Mouse (Mus musculus): ENCODE measurements around the gene Zbtb12. TPM values are rescaled to one million over a fixed set of nuclear protein-coding genes. Genes with fewer than 3 reads are reported as not detected.
A peak's percentile ranks its signal among the peaks of the same experiment; 100 is the strongest.

The Zbtb12 gene
- total RNA-seq, 4 experiments from 2014 or later = 8.3 to 10.2 (median 9.3) TPM

DNA sequence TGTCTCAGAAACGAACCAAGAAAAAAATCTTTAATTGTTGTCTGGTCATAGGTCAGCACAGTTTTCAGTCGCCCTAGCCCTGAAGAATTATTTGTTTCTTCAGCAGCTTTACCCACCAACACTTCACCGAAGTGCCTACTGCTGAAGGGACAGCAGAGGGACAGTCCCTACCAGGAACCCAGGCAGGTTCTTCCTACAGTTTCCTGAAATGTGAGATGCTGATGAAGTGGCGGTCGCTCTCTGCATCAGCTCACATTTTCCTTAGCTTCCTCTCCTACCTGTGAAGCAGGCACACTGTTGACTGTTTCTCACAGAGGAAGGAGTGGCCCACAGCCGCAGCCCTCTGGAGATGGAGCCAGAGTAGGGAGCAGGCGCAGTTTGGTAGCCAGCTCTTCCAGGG is 13.3 kb upstream of the Zbtb12 start:
- no peak for DNase-seq (ENCODE audit: low spot score in 2 of 2)

DNA sequence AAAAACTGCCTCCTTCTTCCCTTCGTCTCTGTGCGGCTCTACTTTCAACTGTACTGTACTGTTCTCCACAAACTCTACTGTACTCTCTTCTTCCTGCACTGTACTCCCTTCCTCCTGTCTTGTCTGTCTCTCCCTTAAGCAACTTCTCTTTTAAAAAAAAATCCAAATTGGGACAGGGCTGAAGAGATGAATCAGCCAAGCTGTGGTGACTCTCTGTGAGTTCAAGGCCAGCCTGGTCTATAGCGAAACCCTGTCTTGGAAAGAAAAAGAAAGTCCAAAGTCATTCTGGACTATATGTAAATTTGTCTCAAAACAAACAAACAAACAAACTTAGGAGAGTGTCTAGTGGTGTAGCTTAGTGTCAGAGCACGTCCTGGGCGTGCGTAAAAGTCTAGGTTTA is 5.0 kb upstream of the Zbtb12 start:
- DNase-seq (ENCODE audit: low spot score in 2 of 2) = no peak

DNA sequence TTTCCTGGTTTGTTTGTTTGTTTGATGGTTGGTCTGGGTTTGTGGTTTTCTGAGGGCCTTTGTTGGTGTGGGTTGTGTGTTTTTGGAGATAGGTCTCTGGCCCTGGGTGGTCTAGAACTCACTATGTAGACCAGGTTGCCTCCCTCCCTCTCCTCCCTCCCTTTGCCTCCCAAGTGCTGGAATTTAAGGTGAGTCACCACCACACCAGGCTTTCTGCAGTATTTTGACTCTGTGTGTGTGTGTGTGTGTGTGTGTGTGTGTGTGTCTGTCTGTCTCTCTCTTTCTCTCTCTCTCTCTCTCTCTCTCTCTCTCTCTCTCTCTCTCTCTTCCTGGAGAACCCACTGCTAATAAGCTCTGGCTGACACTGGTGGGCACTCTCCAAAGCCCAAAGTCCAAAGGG is 1.9 kb downstream of the Zbtb12 start:
- DNase-seq (ENCODE audit: low spot score in 2 of 2) = no peak

DNA sequence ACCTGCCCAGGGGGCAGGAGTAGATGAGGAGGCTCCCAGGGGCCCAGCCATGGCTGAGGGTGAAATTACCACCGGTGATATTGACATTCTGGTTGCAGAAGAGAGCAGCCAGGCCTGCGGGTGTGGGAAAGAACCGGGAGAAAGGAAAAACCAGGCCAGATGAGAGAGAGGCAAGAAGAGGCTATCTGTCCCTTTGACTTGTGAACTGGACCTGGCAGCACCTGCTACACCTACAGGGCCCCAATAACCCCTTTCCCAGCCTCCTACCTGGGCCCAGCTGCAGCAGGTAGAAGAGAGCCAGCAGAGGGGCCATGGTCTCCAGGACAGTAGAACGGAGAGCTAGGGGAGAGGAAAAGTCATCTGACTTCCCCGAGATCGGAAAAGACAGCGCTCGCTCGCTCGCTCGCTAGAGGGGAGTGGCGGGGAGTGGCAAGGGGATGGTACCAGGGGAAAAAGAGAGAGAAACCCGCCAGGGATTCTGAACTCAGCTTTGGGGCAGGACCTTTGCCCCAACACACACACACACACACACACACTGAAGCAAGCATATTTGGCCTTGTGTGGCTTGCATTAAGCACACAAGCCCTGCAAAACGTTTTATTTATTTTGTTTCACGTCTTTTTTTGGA is 2.5 kb downstream of the Zbtb12 start, which contains the start of gene Gm20547:
Gene Gm20547, minus strand, starts transcription at position 360 of the 628 bp plus-strand sequence.
- no peak for DNase-seq (ENCODE audit: low spot score in 2 of 2)

DNA sequence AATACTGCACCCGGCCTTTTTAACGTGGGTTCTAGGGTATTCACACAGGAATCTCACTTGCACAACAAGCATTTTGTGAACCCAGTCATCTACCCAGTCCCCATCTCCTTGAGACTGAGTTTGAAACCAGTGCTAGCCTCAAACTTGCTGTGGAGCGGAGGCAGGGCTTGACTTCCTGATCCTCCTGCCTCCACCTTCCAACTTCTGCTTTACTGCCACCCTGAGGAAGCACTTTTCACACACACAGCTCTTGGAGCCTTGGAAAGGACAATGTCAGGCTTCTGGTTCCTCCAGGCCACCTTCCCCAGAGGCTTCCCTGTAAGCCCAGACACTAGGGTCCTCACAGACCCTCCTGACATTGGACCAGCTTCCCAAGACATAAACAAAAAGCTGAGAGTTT is 4.0 kb downstream of the Zbtb12 start:
- no peak for DNase-seq (ENCODE audit: low spot score in 2 of 2)

DNA sequence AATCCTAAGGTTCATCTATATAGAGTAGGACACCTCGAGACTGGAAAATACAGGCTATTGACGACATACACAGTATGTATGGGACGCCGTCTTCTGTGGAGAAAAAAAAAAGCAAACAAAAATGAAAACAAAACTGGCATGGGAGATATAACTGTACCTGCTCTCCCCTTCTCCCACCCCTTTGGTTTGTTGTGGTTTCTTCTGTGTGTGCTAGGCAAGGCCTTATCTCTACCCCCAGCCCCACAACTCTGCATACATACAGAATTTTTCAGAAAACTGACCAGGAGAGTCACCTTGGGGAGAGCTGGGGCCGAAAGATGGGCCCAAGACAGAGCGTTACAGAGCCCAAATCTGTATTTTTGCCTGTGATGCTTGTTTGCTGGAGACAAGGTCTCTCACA is 5.4 kb downstream of the Zbtb12 start:
- no peak for DNase-seq (ENCODE audit: low spot score in 2 of 2)

DNA sequence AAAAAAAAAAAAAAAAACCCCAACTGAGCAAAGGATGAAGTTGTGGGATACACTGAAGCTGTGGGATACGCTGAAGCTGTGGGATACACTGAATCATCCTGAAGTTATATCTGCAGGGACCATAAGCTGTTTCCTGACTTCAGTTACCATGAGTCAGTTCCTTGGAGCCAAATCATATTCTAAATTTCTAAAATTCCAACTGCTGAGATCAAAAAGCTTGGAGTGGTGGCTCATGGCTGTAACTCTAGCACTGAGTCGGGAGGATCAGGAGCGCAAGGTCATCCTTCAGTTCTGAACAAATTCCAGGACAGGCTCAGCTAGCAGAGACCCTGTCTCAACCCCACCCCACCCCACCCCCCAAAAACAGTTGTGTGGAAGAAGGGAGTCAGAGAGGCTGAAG is 6.3 kb downstream of the Zbtb12 start:
- no peak for DNase-seq (ENCODE audit: low spot score in 2 of 2)

DNA sequence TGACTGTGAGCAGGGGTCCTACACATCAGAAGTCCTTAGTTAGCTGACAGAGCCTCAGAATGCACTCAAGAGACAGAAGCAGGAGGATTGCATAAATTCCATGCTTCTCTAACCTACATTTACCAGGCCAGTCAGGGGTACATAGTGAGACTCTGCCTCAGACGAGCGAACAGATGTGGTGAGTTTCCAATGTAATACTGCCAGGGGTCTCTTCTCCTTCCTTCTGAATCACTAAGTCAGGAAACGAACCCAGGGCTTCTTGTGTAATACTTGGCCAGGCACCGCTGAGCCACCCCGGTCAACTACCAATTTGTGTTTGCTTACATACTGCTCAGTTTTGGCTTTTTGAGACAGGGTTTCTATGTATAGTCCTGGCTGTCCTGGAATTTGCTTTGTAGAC is 8.7 kb downstream of the Zbtb12 start:
- no peak for DNase-seq (ENCODE audit: low spot score in 2 of 2)

DNA sequence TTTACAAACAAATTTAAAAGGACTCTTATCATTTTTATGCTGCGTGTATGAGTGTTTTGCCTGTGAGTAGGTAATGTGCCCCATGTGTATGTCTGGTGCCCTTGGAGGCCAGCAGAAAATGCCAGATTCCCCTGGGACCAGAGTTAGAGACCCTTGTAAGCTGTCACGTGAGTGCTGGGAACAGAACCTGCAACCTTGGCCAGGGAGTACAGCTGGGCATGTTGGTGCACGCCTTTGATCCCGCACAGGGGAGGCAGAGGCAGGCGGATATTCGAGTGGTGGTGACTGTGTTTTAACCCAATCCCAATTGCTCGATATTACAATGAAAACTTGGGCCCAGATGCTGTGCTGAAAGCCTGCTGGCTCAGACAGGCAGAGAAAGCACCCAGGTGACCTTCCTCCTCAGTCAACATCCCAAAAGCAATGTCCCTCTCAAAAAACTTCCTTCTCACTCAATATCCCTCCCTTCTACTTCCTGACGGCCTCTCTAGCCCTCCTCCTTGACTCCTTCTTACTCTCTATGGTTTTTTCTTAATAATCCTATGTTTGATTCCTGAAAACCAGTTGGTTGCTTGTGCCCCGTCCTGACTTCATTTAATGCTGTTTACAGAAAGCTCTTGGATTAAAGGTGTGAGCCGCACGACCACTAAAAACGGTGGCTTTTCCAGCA is 10.9 kb downstream of the Zbtb12 start:
- DNase-seq (ENCODE audit: low spot score in 2 of 2) = no peak

DNA sequence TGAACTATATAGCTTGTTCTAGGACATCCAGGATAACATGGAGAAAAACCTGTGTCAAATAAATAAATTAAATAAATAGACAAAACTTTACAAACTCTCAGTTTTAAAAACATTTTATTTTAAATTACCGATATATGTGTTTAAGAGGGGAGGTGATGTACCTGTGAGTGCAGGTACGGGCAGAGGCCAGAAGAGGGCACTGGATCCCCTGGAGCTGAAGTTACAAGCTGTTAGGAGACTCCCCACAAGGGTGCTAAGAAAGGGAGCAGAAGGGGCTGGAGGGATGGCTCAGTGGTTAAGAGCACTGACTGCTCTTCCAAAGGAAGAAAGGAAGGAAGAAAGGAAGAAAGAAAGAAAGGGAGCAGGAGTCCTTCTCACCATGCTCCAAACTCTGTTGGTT is 12.1 kb downstream of the Zbtb12 start:
- no peak for DNase-seq (ENCODE audit: low spot score in 2 of 2)

DNA sequence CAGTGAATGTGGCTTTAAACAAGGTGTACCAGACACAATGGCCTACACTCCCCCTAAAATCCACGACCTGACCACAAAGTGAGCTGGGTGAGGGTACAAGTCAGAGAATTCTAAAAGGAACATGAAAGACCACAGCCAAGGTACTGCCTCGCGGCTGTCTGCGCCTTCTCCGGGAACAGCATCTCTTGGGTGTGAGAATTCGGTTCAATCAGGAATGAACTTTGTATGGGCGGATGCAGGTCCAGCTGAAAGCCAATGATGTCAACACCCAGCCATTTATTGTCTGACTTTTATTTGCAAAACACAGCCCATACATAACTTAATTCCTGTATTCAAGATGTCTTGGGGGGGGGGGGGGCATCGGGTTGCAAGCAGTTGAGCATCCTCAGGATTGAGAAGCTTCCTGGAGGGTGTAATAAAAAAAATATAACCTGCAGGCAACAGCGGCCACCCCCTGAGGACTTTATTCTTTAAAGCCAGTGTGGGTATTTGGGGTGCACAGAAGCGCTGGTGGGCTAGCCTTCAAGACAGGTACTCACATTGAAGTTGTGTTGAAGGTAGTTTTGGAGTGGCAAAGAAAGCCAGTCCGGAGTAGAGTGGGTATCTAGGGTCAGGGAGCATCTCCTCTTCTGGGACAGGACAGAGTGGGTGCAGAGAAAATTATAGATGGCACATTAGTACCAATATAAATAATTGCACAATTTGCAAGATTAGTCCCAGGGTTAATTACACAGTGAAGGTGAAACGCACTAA is 14.0 kb downstream of the Zbtb12 start:
- DNase-seq (ENCODE audit: low spot score in 2 of 2) = no peak

DNA sequence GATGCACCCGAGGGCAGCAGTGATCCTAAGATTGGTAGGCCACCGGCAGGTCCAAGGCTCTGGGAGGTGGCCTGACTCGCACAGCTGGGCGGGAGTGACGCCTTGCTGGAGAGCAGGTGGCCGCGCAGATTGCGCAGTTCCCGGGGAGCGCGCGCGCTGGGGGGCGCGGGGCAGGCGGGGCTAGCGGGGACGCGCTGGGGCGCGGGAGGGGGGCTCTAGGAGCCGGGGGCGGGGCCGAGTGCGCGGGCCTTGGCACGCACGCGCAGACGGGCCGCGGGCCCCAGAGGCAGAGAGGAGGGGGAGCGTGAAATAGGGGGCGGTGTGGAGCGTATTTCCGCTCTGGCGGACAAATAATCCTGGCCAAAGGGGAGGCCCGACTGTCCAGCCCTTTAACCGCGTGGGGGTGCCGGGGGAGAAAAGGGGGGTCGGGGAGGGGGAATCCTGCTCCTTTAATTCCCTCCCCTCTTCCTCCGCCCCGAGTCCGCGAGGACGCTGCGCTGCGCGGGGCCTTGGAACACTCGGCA is 14.9 kb downstream of the Zbtb12 start:
- DNase-seq (ENCODE audit: low spot score in 2 of 2) = peak; percentile 87 to 91

DNA sequence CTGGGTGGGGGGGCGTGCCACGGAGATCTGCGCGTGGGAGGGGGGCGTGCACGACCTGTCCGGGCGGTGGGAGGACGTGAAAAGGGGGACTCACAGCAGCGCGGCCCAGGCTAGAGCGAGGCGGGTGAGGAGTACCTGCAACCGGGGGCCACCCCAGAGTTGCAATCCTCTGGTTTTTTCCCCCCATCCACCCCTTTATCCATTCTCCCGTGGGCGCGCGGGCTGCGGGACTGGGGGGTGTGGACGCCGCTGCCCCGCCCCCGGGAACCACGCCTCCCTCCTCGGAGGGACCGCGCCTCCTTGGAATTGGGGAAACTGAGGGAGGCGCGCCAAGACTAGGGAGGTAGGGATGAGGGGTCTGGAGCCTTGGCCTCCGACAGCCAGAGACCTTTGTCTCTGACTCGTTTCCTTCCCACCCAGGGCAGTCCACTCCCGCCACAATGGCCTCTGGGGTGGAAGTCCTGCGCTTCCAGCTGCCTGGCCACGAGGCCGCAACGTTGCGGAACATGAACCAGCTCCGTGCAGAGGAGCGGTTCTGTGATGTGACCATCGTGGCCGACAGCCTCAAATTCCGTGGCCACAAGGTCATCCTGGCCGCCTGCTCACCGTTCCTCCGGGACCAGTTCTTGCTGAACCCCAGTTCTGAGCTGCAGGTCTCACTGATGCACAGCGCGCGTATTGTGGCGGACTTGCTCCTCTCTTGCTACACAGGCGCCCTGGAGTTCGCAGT is 15.7 kb downstream of the Zbtb12 start:
- peak in 1 of 2 experiments; percentile 36 for DNase-seq (ENCODE audit: low spot score in 2 of 2)

DNA sequence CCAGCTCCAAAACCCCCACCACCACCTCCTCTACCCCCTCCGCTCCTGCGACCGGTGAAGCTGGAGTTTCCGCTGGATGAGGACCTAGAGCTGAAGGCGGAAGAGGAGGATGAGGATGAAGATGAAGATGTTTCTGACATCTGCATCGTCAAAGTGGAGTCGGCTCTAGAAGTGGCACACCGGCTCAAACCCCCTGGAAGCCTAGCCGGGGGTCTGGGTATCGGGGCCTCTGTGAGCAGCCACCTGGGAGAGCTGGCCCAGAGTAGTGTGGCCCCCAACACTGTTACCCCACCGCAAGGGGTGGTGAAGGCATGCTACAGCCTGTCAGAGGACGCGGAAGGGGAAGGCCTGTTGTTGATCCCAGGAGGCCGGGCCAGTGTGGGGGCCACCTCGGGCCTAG is 16.4 kb downstream of the Zbtb12 start:
- DNase-seq (ENCODE audit: low spot score in 2 of 2) = no peak

DNA sequence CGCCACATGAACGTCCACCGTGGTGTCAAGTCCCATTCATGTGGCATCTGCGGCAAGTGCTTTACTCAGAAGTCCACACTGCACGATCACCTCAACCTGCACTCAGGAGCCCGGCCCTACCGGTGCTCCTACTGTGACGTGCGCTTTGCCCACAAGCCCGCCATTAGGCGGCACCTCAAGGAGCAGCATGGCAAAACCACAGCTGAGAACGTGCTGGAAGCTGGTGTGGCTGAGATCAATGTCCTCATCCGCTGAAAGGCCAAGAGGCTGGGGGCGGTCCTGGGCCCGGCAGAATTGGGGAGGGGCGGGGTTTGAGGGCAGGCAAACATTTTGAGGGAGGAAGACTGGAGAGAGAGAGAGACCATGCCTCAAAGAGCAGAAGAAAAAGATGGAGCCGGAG is 17.1 kb downstream of the Zbtb12 start:
- DNase-seq (ENCODE audit: low spot score in 2 of 2) = no peak

DNA sequence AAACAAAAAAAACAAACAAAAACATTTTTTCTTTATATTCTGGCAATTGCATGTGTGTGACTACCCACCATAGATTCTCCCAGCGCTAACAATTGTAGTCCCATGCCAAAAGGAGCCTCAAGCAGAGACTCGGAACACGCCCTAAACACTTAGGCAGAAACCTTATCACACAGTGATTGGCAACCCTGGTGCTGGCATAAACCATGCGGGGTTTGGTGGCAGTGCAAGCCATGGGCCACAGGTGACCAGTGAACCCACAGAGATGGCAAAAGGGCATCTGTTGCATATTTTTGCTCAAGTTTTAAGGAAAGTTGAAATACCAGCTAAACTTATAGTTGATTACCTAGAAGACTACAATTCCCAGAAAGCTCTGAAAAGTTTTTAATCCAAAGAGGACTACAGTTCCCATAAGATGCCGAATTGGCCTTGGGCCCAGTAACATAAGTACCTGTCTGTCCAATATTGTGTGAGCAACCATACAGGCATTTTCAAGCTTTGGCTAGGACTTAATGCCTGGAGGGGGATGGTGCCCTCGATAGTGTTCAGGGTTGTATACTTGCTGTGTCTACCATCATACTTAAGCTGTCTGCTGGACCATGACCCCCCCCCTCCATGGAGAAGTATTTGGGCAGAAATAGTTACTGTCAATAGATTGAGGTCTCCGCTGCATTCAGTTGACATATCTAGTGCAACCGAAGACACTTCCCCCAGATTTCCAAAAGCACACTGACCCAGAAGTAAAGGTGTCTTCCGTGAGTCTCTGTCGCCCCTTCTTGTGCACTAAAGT is 18.3 kb downstream of the Zbtb12 start:
- peak in 1 of 2 experiments; percentile 44 for DNase-seq (ENCODE audit: low spot score in 2 of 2)

DNA sequence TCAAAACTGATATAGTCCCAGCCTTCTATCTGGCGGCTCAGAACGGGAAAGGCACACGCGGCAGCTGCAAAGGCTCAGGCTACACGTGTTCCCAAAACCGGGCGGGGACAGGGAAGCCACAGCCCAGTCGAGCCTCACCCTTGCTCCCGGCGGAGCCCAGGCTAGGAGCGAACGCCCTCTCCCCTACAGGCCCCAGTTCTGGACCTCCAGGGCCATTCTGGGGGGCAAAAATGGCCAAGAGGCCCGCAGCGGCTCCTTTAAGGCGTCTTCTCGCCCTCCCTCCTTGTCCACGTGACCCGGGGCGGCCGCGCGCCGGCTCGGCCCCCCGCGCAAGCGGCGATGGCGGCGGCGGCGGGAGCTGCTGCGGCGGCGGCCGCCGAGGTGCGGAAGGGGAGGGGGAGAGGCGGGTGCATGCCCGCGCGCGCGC is 18.9 kb downstream of the Zbtb12 start, which contains the start of the genes C2 and Ehmt2:
Gene C2, minus strand, starts transcription at position 106 of the 427 bp plus-strand sequence.
Gene Ehmt2, plus strand, starts transcription at position 310 of the 427 bp plus-strand sequence.
- DNase-seq (ENCODE audit: low spot score in 2 of 2) = peak in 1 of 2 experiments; percentile 67

DNA sequence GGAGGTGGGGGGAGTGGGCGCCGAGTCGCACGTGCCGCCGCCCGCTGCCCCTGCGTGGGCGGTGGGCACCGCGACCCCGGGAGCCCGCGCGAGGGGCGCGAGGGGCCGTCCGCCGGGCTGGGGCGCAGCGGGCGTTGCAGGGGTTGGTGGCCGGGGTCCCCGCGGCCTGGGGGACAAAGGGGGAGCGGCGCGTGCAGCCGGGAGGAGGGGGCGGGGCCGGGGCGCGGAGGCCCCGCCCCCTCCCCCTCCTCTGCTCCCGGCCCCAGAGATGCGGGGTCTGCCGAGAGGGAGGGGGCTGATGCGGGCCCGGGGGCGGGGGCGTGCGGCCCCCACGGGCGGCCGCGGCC is 19.4 kb downstream of the Zbtb12 start:
- no peak for DNase-seq (ENCODE audit: low spot score in 2 of 2)

DNA sequence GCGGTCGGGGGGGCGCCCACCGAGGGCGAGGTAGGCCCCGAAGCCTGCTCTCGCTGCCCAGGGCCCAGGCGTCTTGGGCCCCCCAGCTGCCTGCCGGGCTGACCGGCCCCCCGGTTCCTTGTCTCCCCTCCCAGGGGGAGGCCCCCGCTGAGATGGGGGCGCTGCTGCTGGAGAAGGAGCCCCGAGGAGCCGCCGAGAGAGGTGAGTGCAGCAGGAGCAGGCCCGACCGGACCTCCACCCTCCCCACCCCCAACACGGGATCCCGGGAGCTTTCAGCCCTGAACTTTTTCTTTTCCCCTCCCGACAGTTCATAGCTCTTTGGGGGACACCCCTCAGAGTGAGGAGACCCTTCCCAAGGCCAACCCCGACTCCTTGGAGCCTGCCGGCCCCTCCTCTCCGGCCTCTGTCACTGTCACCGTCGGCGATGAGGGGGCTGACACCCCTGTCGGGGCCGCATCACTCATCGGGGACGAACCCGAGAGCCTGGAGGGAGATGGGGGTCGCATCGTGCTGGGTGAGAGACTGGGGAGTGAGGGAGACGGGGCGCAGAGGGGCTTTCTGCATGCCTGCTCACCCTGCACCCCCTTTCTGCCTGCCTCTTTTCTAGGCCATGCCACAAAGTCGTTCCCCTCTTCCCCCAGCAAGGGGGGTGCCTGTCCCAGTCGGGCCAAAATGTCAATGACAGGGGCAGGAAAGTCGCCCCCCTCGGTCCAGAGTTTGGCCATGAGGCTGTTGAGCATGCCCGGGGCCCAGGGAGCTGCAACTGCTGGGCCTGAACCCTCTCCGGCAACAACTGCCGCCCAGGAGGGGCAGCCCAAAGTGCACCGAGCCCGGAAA is 20.0 kb downstream of the Zbtb12 start:
- DNase-seq (ENCODE audit: low spot score in 2 of 2) = no peak

DNA sequence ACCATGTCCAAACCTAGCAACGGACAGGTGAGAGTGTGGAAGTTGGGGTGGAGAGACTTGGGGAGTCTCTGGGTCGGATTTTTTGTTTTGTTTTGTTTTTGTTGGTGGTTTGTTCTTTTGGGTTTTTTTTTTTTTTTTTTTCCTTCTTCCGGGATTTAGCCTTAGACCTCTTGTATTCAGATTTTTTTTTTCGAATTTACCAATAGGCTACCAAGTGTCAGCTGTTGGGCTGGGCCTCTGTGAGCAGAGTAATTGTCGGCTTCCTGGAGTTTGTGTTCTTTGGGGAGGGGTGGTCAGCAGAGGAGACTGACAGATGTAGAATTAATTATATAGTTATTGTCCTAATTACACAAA is 20.6 kb downstream of the Zbtb12 start:
- DNase-seq (ENCODE audit: low spot score in 2 of 2) = no peak

Measured in layer of hippocampus, adult 8-10 months (tissue).